Mouse (Mus musculus) embryo, embryonic 10 days (tissue): Measurements from ENCODE around the gene Gm9918.

Experiments used
- DNase-seq: peaks from one replicate; pipeline ENCODE4 v3.0.0-alpha.2; 2015; ENCODE audit warnings: low spot score

Gm9918 gene

GRCm38 (mm10) chr15:102245891-102246741 lies 24.2 kb upstream of the Gm9918 start:
- DNase-seq: peak; percentile 82

GRCm38 (mm10) chr15:102246866-102247251 lies 23.5 kb upstream of the Gm9918 start:
- DNase-seq: peak; percentile 97

- peak; percentile 70 for DNase-seq
These were observed 22.9 kb upstream of the Gm9918 start for GRCm38 (mm10) chr15:102247252-102248130.

GRCm38 (mm10) chr15:102248131-102248811 lies 22.1 kb upstream of the Gm9918 start:
- peak; percentile 76 for DNase-seq

- peak; percentile 58 for DNase-seq
These were observed 21.6 kb upstream of the Gm9918 start for GRCm38 (mm10) chr15:102248812-102249191.

- DNase-seq: peak; percentile 60
These were observed 21.1 kb upstream of the Gm9918 start for GRCm38 (mm10) chr15:102249251-102249691.

GRCm38 (mm10) chr15:102249967-102250366 lies 20.4 kb upstream of the Gm9918 start:
- DNase-seq: no peak

GRCm38 (mm10) chr15:102250521-102250920 lies 19.8 kb upstream of the Gm9918 start:
- DNase-seq: no peak

GRCm38 (mm10) chr15:102255547-102256255 lies 14.7 kb upstream of the Gm9918 start:
- DNase-seq: no peak

GRCm38 (mm10) chr15:102256431-102257201 lies 13.7 kb upstream of the Gm9918 start:
- no peak for DNase-seq

GRCm38 (mm10) chr15:102257202-102258075 lies 12.9 kb upstream of the Gm9918 start, which contains the start of gene Rarg:
Rarg (minus strand) TSS chr15:102257517.
- no peak for DNase-seq

GRCm38 (mm10) chr15:102258076-102258470 lies 12.3 kb upstream of the Gm9918 start:
- DNase-seq: peak; percentile 70

- no peak for DNase-seq
These were observed 11.6 kb upstream of the Gm9918 start for GRCm38 (mm10) chr15:102258581-102259253.

- DNase-seq: no peak
These were observed 7.8 kb upstream of the Gm9918 start for GRCm38 (mm10) chr15:102262582-102262981.

GRCm38 (mm10) chr15:102263037-102263436 lies 7.3 kb upstream of the Gm9918 start:
- DNase-seq: no peak

GRCm38 (mm10) chr15:102265548-102265947 lies 4.8 kb upstream of the Gm9918 start:
- no peak for DNase-seq

GRCm38 (mm10) chr15:102271441-102271840 lies 1.1 kb downstream of the Gm9918 start:
- DNase-seq: no peak

- no peak for DNase-seq
These were observed 3.8 kb downstream of the Gm9918 start for GRCm38 (mm10) chr15:102273982-102274716.
